Mouse (Mus musculus) layer of hippocampus, adult 18-20 months (tissue): Measurements from ENCODE around the gene Cox8b. TPM values are rescaled to one million over a fixed set of nuclear protein-coding genes. Genes with fewer than 3 reads are reported as not detected.

Experiments used
- DNase-seq, 2 experiments: peaks; one replicate each; pipeline ENCODE4 v3.0.0; 2022; ENCODE audit warnings: low spot score in 2 of 2
- long read RNA-seq: library from polyadenylated mRNA; stranded (forward); transcript quantifications from one replicate; pipeline ENCODE4 v2.0.0, GENCODE M21; 2021
- total RNA-seq, 2 experiments: library from RNA; stranded (reverse); gene quantifications; 2 replicates each; pipeline ENCODE4 v1.2.3; 2021

The Cox8b gene
- 1 to 10 TPM; 1.2 to 3.7 TPM for total RNA-seq
- long read RNA-seq, partial matches to known transcripts = 0 of 2 reads
- long read RNA-seq, other reads (novel, unspliced or antisense) = 0 of 2 reads

- DNase-seq = no peak
Measured at GRCm38 (mm10) chr7:140900220-140900619, at the start of gene Cox8b. Gene Cox8b (minus strand): TSS chr7:140900446.

GRCm38 (mm10) chr7:140949255-140949654, 49.0 kb upstream of the Cox8b start:
- DNase-seq = no peak

- DNase-seq = no peak
Measured at GRCm38 (mm10) chr7:140948161-140948560, 47.9 kb upstream of the Cox8b start.

GRCm38 (mm10) chr7:140946980-140947379, 46.7 kb upstream of the Cox8b start:
- no peak for DNase-seq

GRCm38 (mm10) chr7:140946311-140946710, 46.1 kb upstream of the Cox8b start:
- DNase-seq = no peak

- no peak for DNase-seq
Measured at GRCm38 (mm10) chr7:140945247-140945646, 45.0 kb upstream of the Cox8b start.

- DNase-seq = no peak
Measured at GRCm38 (mm10) chr7:140944236-140944635, 44.0 kb upstream of the Cox8b start.

- no peak for DNase-seq
Measured at GRCm38 (mm10) chr7:140943356-140943755, 43.1 kb upstream of the Cox8b start.

GRCm38 (mm10) chr7:140942811-140943210, 42.6 kb upstream of the Cox8b start:
- no peak for DNase-seq

GRCm38 (mm10) chr7:140942341-140942740, 42.1 kb upstream of the Cox8b start:
- no peak for DNase-seq

- peak; percentile 25 to 65 for DNase-seq
Measured at GRCm38 (mm10) chr7:140941222-140942051, 41.2 kb upstream of the Cox8b start, which contains the start of gene Pgghg. Gene Pgghg (plus strand): TSS chr7:140941391.

GRCm38 (mm10) chr7:140939669-140940171, 39.5 kb upstream of the Cox8b start:
- no peak for DNase-seq

GRCm38 (mm10) chr7:140938896-140939295, 38.6 kb upstream of the Cox8b start:
- no peak for DNase-seq

- no peak for DNase-seq
Measured at GRCm38 (mm10) chr7:140938436-140938835, 38.2 kb upstream of the Cox8b start.

GRCm38 (mm10) chr7:140927181-140927580, 26.9 kb upstream of the Cox8b start:
- no peak for DNase-seq

- DNase-seq = no peak
Measured at GRCm38 (mm10) chr7:140923070-140923775, 23.0 kb upstream of the Cox8b start.

GRCm38 (mm10) chr7:140922398-140923069, 22.3 kb upstream of the Cox8b start:
- DNase-seq = peak in 1 of 2 experiments; percentile 33

GRCm38 (mm10) chr7:140921225-140921975, 21.2 kb upstream of the Cox8b start:
- DNase-seq = no peak

GRCm38 (mm10) chr7:140920418-140921029, 20.3 kb upstream of the Cox8b start, which contains the start of gene Nlrp6:
Gene Nlrp6 (plus strand): TSS chr7:140920902.
- no peak for DNase-seq

GRCm38 (mm10) chr7:140919911-140920310, 19.7 kb upstream of the Cox8b start:
- no peak for DNase-seq
